Mouse (Mus musculus) thymus, adult 2 months (tissue): ENCODE measurements around the gene Erbb4. TPM values are rescaled to one million over a fixed set of nuclear protein-coding genes. Genes with fewer than 3 reads are reported as not detected.

Experiments
- DNase-seq: peaks from one replicate; pipeline ENCODE4 v3.0.0; 2021
- H3K27ac ChIP-seq: fragments of 200-500 bp; 2 replicates; pipeline ENCODE4 v1.5.1; 2012; ENCODE audit warnings: low read length, control low read depth; ENCODE audit not compliant: control insufficient read depth, insufficient read depth
- H3K27me3 ChIP-seq: fragments of 200-500 bp; 2 replicates; pipeline ENCODE4 v1.6.1; 2012; ENCODE audit warnings: mild to moderate bottlenecking, low read length, moderate library complexity, mixed read lengths; ENCODE audit not compliant: control insufficient read depth, insufficient read depth
- H3K36me3 ChIP-seq: fragments of 200-500 bp; 2 replicates; pipeline ENCODE4 v1.6.1; 2012; ENCODE audit warnings: mild to moderate bottlenecking, low read length, moderate library complexity; ENCODE audit not compliant: control insufficient read depth, insufficient read depth
- H3K4me1 ChIP-seq: fragments of 200-500 bp; replicated peaks from 2 replicates; pipeline ENCODE4 v1.6.1; 2012; ENCODE audit warnings: low read length; ENCODE audit not compliant: control insufficient read depth, insufficient read depth
- H3K4me3 ChIP-seq: fragments of 200-500 bp; 2 replicates; pipeline ENCODE4 v1.5.1; 2012; ENCODE audit warnings: mild to moderate bottlenecking, low read length, control low read depth, moderate library complexity; ENCODE audit not compliant: control insufficient read depth, insufficient read depth
- CTCF ChIP-seq: fragments of 200-500 bp; IDR thresholded peaks from 2 replicates; pipeline ENCODE4 v1.5.1; 2012; ENCODE audit warnings: mild to moderate bottlenecking, control low read depth, low read length, moderate library complexity, borderline replicate concordance; ENCODE audit not compliant: control insufficient read depth, poor library complexity, insufficient read depth; ENCODE audit errors: extremely low read depth
- POLR2A ChIP-seq: fragments of 200-500 bp; IDR thresholded peaks from 2 replicates; pipeline ENCODE4 v1.6.1; 2012; ENCODE audit warnings: mild to moderate bottlenecking, low read length, control low read depth, moderate library complexity; ENCODE audit not compliant: control insufficient read depth, poor library complexity, insufficient read depth; ENCODE audit errors: extremely low read depth
- WGBS: fragments of 180-500 bp; shearing (Covaris S2); methylation state at CpG from one replicate; pipeline ENCODE4 v1.1.7; 2018; 5-methylcytosine and 5-hydroxymethylcytosine counted together
- polyA plus RNA-seq: library from polyadenylated mRNA; depleted of rRNA; stranded (reverse); fragments of >200 nt; gene quantifications from 2 replicates; pipeline ENCODE4 v1.2.3, GENCODE M21; 2012

Erbb4 gene
- polyA plus RNA-seq, 1 experiment: 0.09 TPM

DNA sequence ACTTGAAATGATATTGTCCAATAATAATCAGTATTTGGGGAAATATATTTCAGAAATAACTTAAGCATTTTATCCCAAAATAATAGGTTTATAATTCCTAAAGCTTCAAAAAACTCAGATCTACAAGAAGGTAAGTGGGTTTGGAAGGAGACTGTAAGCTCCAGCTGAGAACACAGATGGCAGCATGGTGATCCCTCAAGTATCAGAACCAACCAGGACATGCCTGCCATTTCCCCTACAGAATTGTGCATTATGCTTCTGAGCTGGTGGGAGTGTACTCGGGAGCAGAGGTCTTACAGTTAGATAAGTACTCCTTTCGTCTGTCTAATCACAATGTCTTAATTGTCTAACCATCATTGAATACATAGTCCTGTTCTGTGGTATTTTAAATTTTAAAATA is 823.4 kb downstream of the Erbb4 start:
- H3K4me3 ChIP-seq: no peak overlapping the region
- WGBS: 82% methylated on average over 2 of the region's 2 CpGs
- no peaks in the 10 kb centered on the region for H3K27me3 ChIP-seq
- no peak for DNase-seq
- H3K36me3 ChIP-seq: no peaks in the 10 kb centered on the region
- H3K27ac ChIP-seq: no peak overlapping the region
- H3K4me1 ChIP-seq: no peaks in the 10 kb centered on the region
- TF ChIP-seq CTCF (no peak), POLR2A (no peak)

DNA sequence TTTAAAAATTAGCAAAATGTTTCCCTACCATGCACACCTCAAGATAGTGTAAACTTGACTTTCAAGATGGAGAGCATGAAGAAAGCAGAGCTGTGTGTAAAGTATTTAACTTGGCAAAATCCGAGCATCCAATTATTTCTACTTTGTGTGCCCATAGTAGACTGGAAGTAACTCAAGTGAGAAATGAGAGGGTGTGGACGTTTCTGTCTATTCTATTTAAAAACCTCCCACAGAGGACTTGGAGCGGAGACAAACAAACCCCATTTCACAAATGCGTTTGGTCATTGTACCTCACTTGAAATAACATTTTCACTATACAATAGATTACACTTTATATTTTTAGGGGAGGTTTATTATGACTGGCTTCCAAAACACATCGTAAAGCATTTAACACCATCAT is 832.0 kb downstream of the Erbb4 start:
- Histone ChIP-seq H3K27me3 (no peaks in the 10 kb centered on the region), H3K27ac (no peak overlapping the region), H3K4me3 (no peak overlapping the region), H3K4me1 (no peaks in the 10 kb centered on the region), H3K36me3 (no peaks in the 10 kb centered on the region)
- DNase-seq: no peak
- TF ChIP-seq CTCF (no peak), POLR2A (no peak)
- 86% methylated on average over 5 of the region's 5 CpGs for WGBS

DNA sequence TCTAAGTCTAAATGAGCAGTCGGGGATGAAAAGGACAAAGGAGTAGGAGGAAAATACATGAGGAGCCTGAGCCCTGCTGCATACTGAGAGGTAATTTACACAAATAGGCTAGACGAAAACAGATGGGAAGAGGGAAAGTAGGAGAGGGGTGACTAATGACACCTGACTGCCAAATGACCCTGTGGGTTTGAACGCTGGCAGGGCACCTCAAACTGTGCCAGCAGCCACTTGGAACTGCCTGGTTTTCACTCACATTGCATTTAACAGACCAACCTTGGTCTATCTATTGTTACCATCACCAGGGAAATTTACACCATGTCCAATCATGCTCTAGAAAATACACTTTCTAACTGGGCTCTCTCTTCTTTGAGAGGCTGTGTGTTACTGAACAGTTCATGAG is 929.3 kb downstream of the Erbb4 start:
- H3K27me3 ChIP-seq: no peaks in the 10 kb centered on the region
- no peaks in the 10 kb centered on the region for H3K4me1 ChIP-seq
- H3K27ac ChIP-seq: no peak overlapping the region
- H3K36me3 ChIP-seq: no peaks in the 10 kb centered on the region
- no peak for DNase-seq
- TF ChIP-seq POLR2A (no peak), CTCF (no peak)
- 49% methylated on average over 3 of the region's 3 CpGs for WGBS
- no peak overlapping the region for H3K4me3 ChIP-seq

DNA sequence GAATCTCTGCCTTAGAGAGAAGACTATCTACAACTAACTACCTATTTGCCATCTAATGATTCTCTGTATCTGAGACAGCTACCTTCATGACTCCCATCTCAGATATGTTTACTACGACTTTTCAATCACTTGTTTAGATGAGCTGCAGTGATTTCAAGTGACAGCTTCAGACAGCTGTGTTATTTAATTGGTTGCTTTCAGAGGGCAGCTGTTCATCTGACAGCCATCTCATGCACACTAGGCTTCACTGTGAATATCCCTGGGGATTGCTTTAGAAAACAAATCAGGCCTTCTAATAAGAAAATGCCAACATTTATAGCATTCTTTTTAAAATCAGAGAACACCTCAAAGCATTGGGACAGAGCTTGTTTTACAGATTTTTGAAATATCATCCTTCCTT is 952.6 kb downstream of the Erbb4 start:
- 71% methylated on average over 1 of the region's 1 CpGs for WGBS
- no peak for DNase-seq
- no peak for TF ChIP-seq CTCF
- no peak for TF ChIP-seq POLR2A
- Histone ChIP-seq H3K27me3 (no peaks in the 10 kb centered on the region), H3K27ac (no peak overlapping the region), H3K36me3 (no peaks in the 10 kb centered on the region), H3K4me3 (no peak overlapping the region), H3K4me1 (no peaks in the 10 kb centered on the region)

DNA sequence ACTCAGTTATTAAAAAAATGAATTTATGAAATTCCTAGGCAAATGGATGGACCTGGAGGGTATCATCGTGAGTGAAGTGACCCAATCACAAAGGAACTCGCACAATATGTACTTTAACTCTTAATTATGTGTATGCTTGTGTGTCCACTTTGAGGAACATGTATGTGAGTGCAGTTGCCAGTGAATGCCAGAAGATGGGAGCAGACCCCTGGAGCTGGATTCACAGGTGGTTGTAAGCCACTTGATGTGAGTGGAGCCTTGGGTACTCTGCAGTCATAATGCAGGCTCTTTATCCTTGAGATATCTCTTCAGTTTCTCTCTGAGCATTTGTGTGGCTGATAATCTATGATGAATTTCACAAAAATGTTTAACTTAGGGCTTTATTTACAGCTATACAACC is 957.3 kb downstream of the Erbb4 start:
- H3K4me1 ChIP-seq: no peaks in the 10 kb centered on the region
- no peak for TF ChIP-seq POLR2A
- TF ChIP-seq CTCF: no peak
- 93% methylated on average over 2 of the region's 2 CpGs for WGBS
- H3K4me3 ChIP-seq: no peak overlapping the region
- no peaks in the 10 kb centered on the region for H3K27me3 ChIP-seq
- H3K36me3 ChIP-seq: no peaks in the 10 kb centered on the region
- no peak overlapping the region for H3K27ac ChIP-seq
- no peak for DNase-seq

DNA sequence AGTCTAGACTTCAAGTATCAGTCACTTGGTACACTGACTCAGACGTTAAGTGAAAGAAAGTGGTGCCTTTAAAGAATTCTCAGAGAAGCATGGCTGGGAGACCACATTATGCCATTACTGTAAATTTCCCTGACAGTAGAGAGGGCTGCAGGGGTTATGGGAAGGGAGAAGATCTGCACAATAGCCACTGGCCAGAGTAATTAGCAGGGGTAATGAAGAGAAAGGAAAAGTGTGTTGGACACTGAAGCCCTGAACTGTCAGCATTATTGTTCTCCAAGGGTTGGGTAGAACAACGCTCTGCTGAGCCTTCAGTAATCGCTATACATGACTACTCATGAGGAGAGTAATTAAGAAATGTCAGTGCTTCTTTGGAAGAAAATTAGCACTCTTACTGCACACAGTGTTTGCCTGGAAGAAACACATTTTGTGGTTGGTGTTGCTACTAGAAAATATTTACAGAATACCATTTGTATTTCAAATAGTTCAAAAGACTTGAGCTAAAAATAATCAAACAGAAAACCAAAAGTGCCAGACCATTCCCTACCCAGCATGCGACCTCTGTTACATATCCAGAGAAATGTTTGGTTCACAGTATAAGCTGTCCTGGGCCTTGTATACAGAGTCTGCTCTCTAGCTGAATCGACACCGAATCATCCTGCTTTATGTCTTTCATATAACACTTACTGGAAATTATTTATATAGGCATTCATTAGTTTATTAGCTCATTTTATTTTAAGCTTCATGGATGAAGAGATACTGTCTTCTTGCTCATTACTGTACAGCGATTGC is 965.1 kb downstream of the Erbb4 start:
- Histone ChIP-seq H3K36me3 (no peaks in the 10 kb centered on the region), H3K4me3 (no peak overlapping the region), H3K4me1 (no peaks in the 10 kb centered on the region), H3K27ac (no peak overlapping the region), H3K27me3 (no peaks in the 10 kb centered on the region)
- WGBS: 92% methylated on average over 7 of the region's 7 CpGs
- TF ChIP-seq POLR2A: no peak
- TF ChIP-seq CTCF: no peak
- no peak for DNase-seq

DNA sequence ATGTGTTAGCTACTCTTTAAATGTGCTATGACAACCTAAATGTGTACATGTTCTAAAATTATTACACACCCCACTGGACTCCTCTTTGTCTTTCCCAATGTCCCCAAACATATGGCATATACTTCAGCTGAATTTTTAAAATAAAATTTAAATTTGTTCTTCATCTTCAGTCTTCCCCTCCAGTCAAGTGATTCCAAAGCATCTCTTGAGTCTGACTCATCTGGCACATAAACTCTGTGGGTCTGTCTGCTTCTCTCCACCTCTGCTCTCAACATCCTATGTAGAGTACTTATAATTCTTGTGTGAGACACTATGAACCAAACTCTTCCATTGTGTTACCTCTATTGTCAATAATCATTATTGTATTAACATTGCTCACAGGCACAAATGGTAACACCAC is 972.9 kb downstream of the Erbb4 start:
- H3K27me3 ChIP-seq: no peaks in the 10 kb centered on the region
- TF ChIP-seq POLR2A: no peak
- TF ChIP-seq CTCF: no peak
- H3K27ac ChIP-seq: no peak overlapping the region
- DNase-seq: no peak
- no peaks in the 10 kb centered on the region for H3K4me1 ChIP-seq
- H3K4me3 ChIP-seq: no peak overlapping the region
- no peaks in the 10 kb centered on the region for H3K36me3 ChIP-seq
